Mouse (Mus musculus): ENCODE data around the gene Acsl3. TPM values are rescaled to one million over a fixed set of nuclear protein-coding genes. Genes with fewer than 3 reads are reported as not detected.

The Acsl3 gene
- polyA plus RNA-seq, 1 experiment = 19.8 TPM

- no peak overlapping the region for H3K4me3 ChIP-seq (ENCODE audit: insufficient read depth, poor library complexity, severe bottlenecking)
- H3K79me3 ChIP-seq (ENCODE audit: low read depth) = no peaks in the 10 kb centered on the region
- H3K36me3 ChIP-seq (ENCODE audit: control insufficient read depth, insufficient read depth) = no peaks in the 10 kb centered on the region
- TF ChIP-seq MYOG (IDR thresholded peaks at IDR 0.05; ENCODE audit: control insufficient read depth, extremely low read depth, insufficient read length) (no peak), CTCF (IDR thresholded peaks at IDR 0.05; ENCODE audit: control insufficient read depth, insufficient read depth, insufficient read length) (no peak), USF1 (IDR thresholded peaks at IDR 0.05; ENCODE audit: low read depth) (no peak), FOSL1 (IDR thresholded peaks at IDR 0.05; ENCODE audit: insufficient read depth, low read length, poor library complexity, severe bottlenecking) (no peak), CEBPB (IDR thresholded peaks at IDR 0.05; ENCODE audit: low read depth) (no peak), MYOD1 (IDR thresholded peaks at IDR 0.05; ENCODE audit: control insufficient read depth, insufficient read length, low read depth) (no peak), MAX (IDR thresholded peaks at IDR 0.05) (no peak)
- H3K27me3 ChIP-seq (ENCODE audit: control insufficient read depth, insufficient read depth, insufficient read length) = no peaks in the 10 kb centered on the region
- H3K79me2 ChIP-seq (ENCODE audit: control insufficient read depth, insufficient read depth) = no peaks in the 10 kb centered on the region
- no peak overlapping the region for H3ac ChIP-seq (ENCODE audit: control insufficient read depth, insufficient read length, low read depth)
Observed at GRCm38 (mm10) chr1:78732290-78732689, 74.7 kb downstream of the Acsl3 start.

GRCm38 (mm10) chr1:78734261-78735000, 76.8 kb downstream of the Acsl3 start:
- Histone ChIP-seq H3K79me3 (ENCODE audit: low read depth) (no peaks in the 10 kb centered on the region), H3K27me3 (ENCODE audit: control insufficient read depth, insufficient read depth, insufficient read length) (no peaks in the 10 kb centered on the region), H3K4me3 (ENCODE audit: insufficient read depth, poor library complexity, severe bottlenecking) (no peak overlapping the region), H3ac (ENCODE audit: control insufficient read depth, insufficient read length, low read depth) (no peak overlapping the region), H3K79me2 (ENCODE audit: control insufficient read depth, insufficient read depth) (no peaks in the 10 kb centered on the region), H3K36me3 (ENCODE audit: control insufficient read depth, insufficient read depth) (no peaks in the 10 kb centered on the region)
- TF ChIP-seq MYOG (IDR thresholded peaks at IDR 0.05; ENCODE audit: control insufficient read depth, extremely low read depth, insufficient read length) (no peak), MYOD1 (IDR thresholded peaks at IDR 0.05; ENCODE audit: control insufficient read depth, insufficient read length, low read depth) (no peak), CEBPB (IDR thresholded peaks at IDR 0.05; ENCODE audit: low read depth) (no peak), USF1 (IDR thresholded peaks at IDR 0.05; ENCODE audit: low read depth) (no peak), MAX (IDR thresholded peaks at IDR 0.05) (no peak), FOSL1 (IDR thresholded peaks at IDR 0.05; ENCODE audit: insufficient read depth, low read length, poor library complexity, severe bottlenecking) (no peak), CTCF (IDR thresholded peaks at IDR 0.05; ENCODE audit: control insufficient read depth, insufficient read depth, insufficient read length) (no peak)

DNA sequence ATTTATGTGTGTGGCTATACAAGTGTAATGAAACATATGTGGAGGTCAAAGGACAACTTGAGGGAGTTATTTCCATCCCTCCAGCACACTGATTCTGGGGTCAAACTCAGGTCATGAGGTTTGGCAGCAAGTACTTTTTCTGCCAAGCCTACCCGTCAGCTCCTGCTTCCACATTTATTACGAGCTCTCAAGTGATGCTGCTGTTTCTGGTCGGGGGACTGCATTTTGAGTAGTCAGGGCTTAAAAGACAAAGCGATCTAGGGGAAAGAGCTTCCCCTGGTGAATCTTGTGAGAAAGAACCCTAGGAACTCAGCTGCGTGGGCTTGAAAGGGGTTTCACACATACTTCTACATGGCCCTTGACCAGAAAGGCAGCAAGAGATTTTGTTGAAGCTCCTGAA, 80.0 kb downstream of the Acsl3 start:
- Histone ChIP-seq H3ac (ENCODE audit: control insufficient read depth, insufficient read length, low read depth) (no peak overlapping the region), H3K4me3 (ENCODE audit: insufficient read depth, poor library complexity, severe bottlenecking) (no peak overlapping the region), H3K36me3 (ENCODE audit: control insufficient read depth, insufficient read depth) (no peaks in the 10 kb centered on the region), H3K79me3 (ENCODE audit: low read depth) (no peaks in the 10 kb centered on the region), H3K79me2 (ENCODE audit: control insufficient read depth, insufficient read depth) (no peaks in the 10 kb centered on the region), H3K27me3 (ENCODE audit: control insufficient read depth, insufficient read depth, insufficient read length) (no peaks in the 10 kb centered on the region)
- TF ChIP-seq MYOG (IDR thresholded peaks at IDR 0.05; ENCODE audit: control insufficient read depth, extremely low read depth, insufficient read length) = no peak
- no peak for TF ChIP-seq MYOD1 (IDR thresholded peaks at IDR 0.05; ENCODE audit: control insufficient read depth, insufficient read length, low read depth)

GRCm38 (mm10) chr1:78740676-78741075, 83.1 kb downstream of the Acsl3 start:
- H3K27me3 ChIP-seq (ENCODE audit: control insufficient read depth, insufficient read depth, insufficient read length) = no peaks in the 10 kb centered on the region
- no peaks in the 10 kb centered on the region for H3K36me3 ChIP-seq (ENCODE audit: control insufficient read depth, insufficient read depth)
- TF ChIP-seq FOSL1 (IDR thresholded peaks at IDR 0.05; ENCODE audit: insufficient read depth, low read length, poor library complexity, severe bottlenecking) (no peak), MYOD1 (IDR thresholded peaks at IDR 0.05; ENCODE audit: control insufficient read depth, insufficient read length, low read depth) (no peak), MAX (IDR thresholded peaks at IDR 0.05) (no peak), CTCF (IDR thresholded peaks at IDR 0.05; ENCODE audit: control insufficient read depth, insufficient read depth, insufficient read length) (no peak), CEBPB (IDR thresholded peaks at IDR 0.05; ENCODE audit: low read depth) (no peak), USF1 (IDR thresholded peaks at IDR 0.05; ENCODE audit: low read depth) (no peak), MYOG (IDR thresholded peaks at IDR 0.05; ENCODE audit: control insufficient read depth, extremely low read depth, insufficient read length) (no peak)
- H3K79me3 ChIP-seq (ENCODE audit: low read depth) = no peaks in the 10 kb centered on the region
- no peak overlapping the region for H3K4me3 ChIP-seq (ENCODE audit: insufficient read depth, poor library complexity, severe bottlenecking)
- H3ac ChIP-seq (ENCODE audit: control insufficient read depth, insufficient read length, low read depth) = no peak overlapping the region
- H3K79me2 ChIP-seq (ENCODE audit: control insufficient read depth, insufficient read depth) = no peaks in the 10 kb centered on the region

DNA sequence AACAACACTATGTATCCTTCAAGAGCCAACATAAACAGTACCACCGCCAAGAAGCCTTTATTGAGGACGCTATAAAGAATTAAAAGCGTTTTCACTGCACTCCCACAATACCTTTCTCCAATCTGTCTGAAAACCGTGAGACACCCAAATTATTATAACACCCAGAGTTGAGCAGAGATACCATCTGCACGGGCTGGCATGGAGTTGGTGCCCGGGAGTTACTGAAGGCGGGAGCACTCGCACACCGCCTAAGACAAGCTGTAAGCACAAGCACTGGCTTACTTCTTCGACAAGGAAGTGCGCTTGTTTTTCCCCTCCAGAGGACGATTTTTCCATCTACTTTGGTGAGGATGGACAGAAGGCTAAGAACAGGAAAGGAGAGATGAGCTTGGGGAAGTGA, 84.6 kb downstream of the Acsl3 start:
- TF ChIP-seq CTCF (IDR thresholded peaks at IDR 0.05; ENCODE audit: control insufficient read depth, insufficient read depth, insufficient read length) (no peak), MYOD1 (IDR thresholded peaks at IDR 0.05; ENCODE audit: control insufficient read depth, insufficient read length, low read depth) (no peak), MAX (IDR thresholded peaks at IDR 0.05) (no peak)
- Histone ChIP-seq H3K27me3 (ENCODE audit: control insufficient read depth, insufficient read depth, insufficient read length) (no peaks in the 10 kb centered on the region), H3ac (ENCODE audit: control insufficient read depth, insufficient read length, low read depth) (no peak overlapping the region), H3K36me3 (ENCODE audit: control insufficient read depth, insufficient read depth) (no peaks in the 10 kb centered on the region), H3K79me2 (ENCODE audit: control insufficient read depth, insufficient read depth) (no peaks in the 10 kb centered on the region), H3K4me3 (ENCODE audit: insufficient read depth, poor library complexity, severe bottlenecking) (no peak overlapping the region), H3K79me3 (ENCODE audit: low read depth) (no peaks in the 10 kb centered on the region)

GRCm38 (mm10) chr1:78743318-78743717, 85.7 kb downstream of the Acsl3 start:
- no peak overlapping the region for H3K4me3 ChIP-seq (ENCODE audit: insufficient read depth, poor library complexity, severe bottlenecking)
- no peaks in the 10 kb centered on the region for H3K79me3 ChIP-seq (ENCODE audit: low read depth)
- H3K27me3 ChIP-seq (ENCODE audit: control insufficient read depth, insufficient read depth, insufficient read length) = no peaks in the 10 kb centered on the region
- H3K36me3 ChIP-seq (ENCODE audit: control insufficient read depth, insufficient read depth) = no peaks in the 10 kb centered on the region
- no peak overlapping the region for H3ac ChIP-seq (ENCODE audit: control insufficient read depth, insufficient read length, low read depth)
- no peak for TF ChIP-seq CTCF (IDR thresholded peaks at IDR 0.05; ENCODE audit: control insufficient read depth, insufficient read depth, insufficient read length)
- no peak for TF ChIP-seq MYOG (IDR thresholded peaks at IDR 0.05; ENCODE audit: control insufficient read depth, extremely low read depth, insufficient read length)
- TF ChIP-seq MYOD1 (IDR thresholded peaks at IDR 0.05; ENCODE audit: control insufficient read depth, insufficient read length, low read depth) = no peak
- TF ChIP-seq CEBPB (IDR thresholded peaks at IDR 0.05; ENCODE audit: low read depth) = no peak
- no peak for TF ChIP-seq FOSL1 (IDR thresholded peaks at IDR 0.05; ENCODE audit: insufficient read depth, low read length, poor library complexity, severe bottlenecking)
- H3K79me2 ChIP-seq (ENCODE audit: control insufficient read depth, insufficient read depth) = no peaks in the 10 kb centered on the region

Data from C2C12 (cell line).